Mouse (Mus musculus) olfactory bulb, adult 2 months (tissue): Measurements from ENCODE around the gene Hoxd3.

Source experiments
- CTCF ChIP-seq: fragments of 200-500 bp; IDR thresholded peaks from 2 replicates; pipeline ENCODE4 v1.5.1; 2012; ENCODE audit warnings: low read depth, mild to moderate bottlenecking, low read length, moderate library complexity; ENCODE audit not compliant: insufficient read depth
- POLR2A ChIP-seq: fragments of 200-500 bp; IDR thresholded peaks from 2 replicates; pipeline ENCODE4 v1.6.1; 2012; ENCODE audit warnings: mild to moderate bottlenecking, low read depth, low read length, moderate library complexity; ENCODE audit not compliant: insufficient read depth

DNA sequence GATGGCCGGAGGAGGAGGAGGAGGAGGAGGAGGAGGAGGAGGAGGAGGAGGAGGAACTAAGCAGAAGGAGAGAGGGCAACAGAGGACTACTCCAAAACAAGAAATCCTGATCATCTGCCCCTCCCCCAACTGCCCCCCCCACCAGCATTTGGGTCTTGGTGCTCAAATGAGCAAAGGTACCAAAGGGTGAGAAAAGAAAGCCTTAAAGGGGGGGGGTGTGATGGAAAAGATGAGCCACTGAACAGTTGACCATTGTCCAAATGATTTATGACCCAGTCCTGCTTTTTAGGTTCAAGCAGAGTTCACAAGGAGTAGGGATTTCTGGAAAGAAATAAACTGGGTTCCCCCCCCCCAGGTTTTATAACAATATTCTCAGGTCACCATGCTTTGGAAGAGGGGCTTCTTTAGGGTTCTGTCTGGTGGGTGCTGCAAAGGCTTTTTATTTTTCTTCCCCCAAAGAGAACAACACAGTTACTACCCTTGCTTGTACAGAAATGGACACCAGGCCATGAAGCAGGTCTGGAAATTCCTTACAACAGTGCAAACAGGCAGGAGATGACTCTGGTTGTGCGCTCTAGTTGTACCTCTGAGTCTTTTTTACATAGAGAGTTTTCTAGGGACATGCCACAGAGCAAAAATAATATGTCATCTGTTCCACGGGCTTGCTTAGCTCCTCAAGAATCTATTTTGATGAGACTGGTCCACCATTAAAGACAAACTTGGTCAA lies 29.7 kb downstream of the Hoxd3 start:
- no peak for TF ChIP-seq CTCF
- no peak for TF ChIP-seq POLR2A
